Mouse (Mus musculus) left cerebral cortex, adult 6 months (tissue): ENCODE measurements around the gene Pik3r1. TPM values are rescaled to one million over a fixed set of nuclear protein-coding genes. Genes with fewer than 3 reads are reported as not detected.

Experiments
- long read RNA-seq, 2 experiments: library from polyadenylated mRNA; unstranded; transcript quantifications; one replicate each; pipeline ENCODE4 v2.0.0; 2019 to 2020
- polyA plus RNA-seq: library from polyadenylated mRNA; unstranded; fragments of <200 nt; fragmentation: Nextera tagmentation; gene quantifications from 2 replicates; pipeline ENCODE4 v1.2.3, GENCODE M21; 2021

Gene Pik3r1
- 20.0 and 27.0 TPM in 2 replicates for polyA plus RNA-seq
- long read RNA-seq, experiment 1, full-length matches to known transcripts = 55 of 128 reads
- long read RNA-seq, experiment 1, partial matches to known transcripts = 19 of 128 reads
- long read RNA-seq, experiment 1, other reads (novel, unspliced or antisense) = 54 of 128 reads
- long read RNA-seq, experiment 2, full-length matches to known transcripts = 8 of 51 reads
- long read RNA-seq, experiment 2, partial matches to known transcripts = 22 of 51 reads
- long read RNA-seq, experiment 2, other reads (novel, unspliced or antisense) = 21 of 51 reads

DNA sequence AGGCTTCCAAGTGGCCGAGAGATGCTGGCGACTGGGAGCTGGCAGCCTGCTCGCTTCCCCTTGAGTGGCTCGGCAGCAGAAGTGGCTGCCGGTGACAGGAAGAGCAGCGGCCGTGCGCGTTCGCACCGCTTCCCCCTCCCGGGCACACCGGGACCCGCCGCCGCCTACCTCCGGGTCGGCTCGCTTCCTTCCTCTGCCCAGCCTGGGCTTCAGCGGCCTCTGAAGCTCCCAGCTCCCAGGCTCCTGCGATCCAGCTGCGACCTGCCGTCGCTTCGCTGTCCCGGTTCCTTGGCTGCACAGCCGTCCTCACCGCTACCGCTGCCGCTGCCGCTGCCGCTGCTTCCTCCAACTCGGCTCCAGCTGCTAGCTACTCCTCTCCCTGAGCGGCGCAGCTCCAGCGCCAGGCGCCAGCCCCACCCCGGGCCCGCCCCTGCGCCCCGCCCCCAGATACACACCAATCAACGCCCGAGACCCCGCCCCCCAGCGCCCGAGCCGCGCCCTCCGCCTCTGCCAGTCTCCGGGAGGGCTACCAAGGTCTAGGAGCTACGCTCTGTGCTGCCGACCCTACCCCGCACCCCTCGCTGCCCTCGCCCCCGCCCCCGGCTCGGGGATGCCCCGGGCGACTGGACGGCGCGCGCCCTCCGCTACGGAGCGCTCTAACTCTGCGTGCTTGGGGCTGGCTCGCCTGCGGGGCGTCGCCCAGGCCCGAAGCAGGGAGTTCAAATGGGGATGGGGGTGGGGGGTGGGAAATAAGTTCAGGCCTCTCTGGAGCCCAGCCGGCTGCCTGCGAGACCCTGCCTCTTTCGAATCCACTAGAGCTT lies at the start of gene Pik3r1:
Pik3r1 (minus strand) TSS at position 409 of the 821 bp plus-strand sequence.

